Mouse (Mus musculus) ES-E14 (cell line): Measurements from ENCODE around the gene 1110059G10Rik. TPM values are rescaled to one million over a fixed set of nuclear protein-coding genes. Genes with fewer than 3 reads are reported as not detected.
A peak's percentile ranks its signal among the peaks of the same experiment; 100 is the strongest.

Experiments used
- DNase-seq: peaks from one replicate; pipeline ENCODE4 v3.0.0-alpha.2; 2013; ENCODE audit warnings: low read depth, low spot score
- H3K27ac ChIP-seq: 2 replicates; pipeline ENCODE4 v1.5.1; 2012; ENCODE audit warnings: low read depth, mild to moderate bottlenecking, low read length, moderate library complexity, mixed read lengths; ENCODE audit not compliant: poor library complexity, insufficient read depth, severe bottlenecking
- H3K36me3 ChIP-seq: 2 replicates; pipeline ENCODE4 v1.6.1; 2012; ENCODE audit warnings: mild to moderate bottlenecking, low read length, moderate library complexity, mixed read lengths; ENCODE audit not compliant: control insufficient read depth, poor library complexity, insufficient read depth, severe bottlenecking
- H3K4me1 ChIP-seq, 2 experiments: fragments of 150-350 bp in 1 of 2; sonication (generic) in 1 of 2; 2 replicates each; pipeline ENCODE4 v1.6.1; 2012; ENCODE audit warnings: low read length in 2 of 2, mild to moderate bottlenecking in 1 of 2, mixed read lengths in 1 of 2; ENCODE audit not compliant: control insufficient read depth in 2 of 2, insufficient read depth in 2 of 2, poor library complexity in 1 of 2
- H3K4me3 ChIP-seq, 2 experiments: fragments of 150-350 bp in 1 of 2; sonication (generic) in 1 of 2; 2 replicates each; pipeline ENCODE4 v1.5.1; 2012; ENCODE audit warnings: low read length in 2 of 2, low read depth in 1 of 2, mild to moderate bottlenecking in 1 of 2, mixed read lengths in 1 of 2; ENCODE audit not compliant: insufficient read depth in 1 of 2, poor library complexity in 1 of 2, severe bottlenecking in 1 of 2
- H3K9ac ChIP-seq: 2 replicates; pipeline ENCODE4 v1.6.1; 2012; ENCODE audit warnings: low read depth, mild to moderate bottlenecking, low read length, mixed read lengths; ENCODE audit not compliant: poor library complexity, insufficient read depth, severe bottlenecking
- H3K9me3 ChIP-seq: fragments of 150-350 bp; sonication (generic); 2 replicates; pipeline ENCODE4 v1.6.1; 2012; ENCODE audit warnings: low read depth, mild to moderate bottlenecking, low read length; ENCODE audit not compliant: control insufficient read depth, insufficient read depth
- CHD2 ChIP-seq: IDR thresholded peaks from 2 replicates; pipeline ENCODE4 v1.6.1; 2014; ENCODE audit warnings: mild to moderate bottlenecking, low read depth, low read length, inconsistent platforms
- HCFC1 ChIP-seq: IDR thresholded peaks from 2 replicates; pipeline ENCODE4 v1.6.1; 2012; ENCODE audit warnings: low read length, inconsistent platforms, borderline replicate concordance; ENCODE audit not compliant: insufficient read depth
- MAFK ChIP-seq: IDR thresholded peaks from 2 replicates; pipeline ENCODE4 v1.6.1; 2014; ENCODE audit warnings: mild to moderate bottlenecking, low read depth, low read length, inconsistent platforms; ENCODE audit not compliant: insufficient read depth
- ZC3H11A ChIP-seq: IDR thresholded peaks from 2 replicates; pipeline ENCODE4 v1.6.1; 2012; ENCODE audit warnings: low read depth, mild to moderate bottlenecking, inconsistent platforms, low read length, borderline replicate concordance
- ZNF384 ChIP-seq: IDR thresholded peaks from 2 replicates; pipeline ENCODE4 v1.6.1; 2012; ENCODE audit warnings: low read depth, low read length, inconsistent platforms
- in situ Hi-C, 2 experiments: fragments of 600-800 bp; cut with MboI; formaldehyde crosslinking; loops; one replicate each; pipeline ENCODE4 v1.15.1; 2025; ENCODE audit warnings: low sequenced_read_pairs in 2 of 2, inconsistent platforms in 1 of 2; ENCODE audit not compliant: unreplicated experiment in 2 of 2
- total RNA-seq: library from RNA; depleted of rRNA; stranded (reverse); fragments of 300-350 nt; gene quantifications from 2 replicates; pipeline ENCODE4 v1.2.3, GENCODE M21; 2012; rRNA removed

Gene 1110059G10Rik
- 3.2 and 5.6 TPM in 2 replicates for total RNA-seq

DNA sequence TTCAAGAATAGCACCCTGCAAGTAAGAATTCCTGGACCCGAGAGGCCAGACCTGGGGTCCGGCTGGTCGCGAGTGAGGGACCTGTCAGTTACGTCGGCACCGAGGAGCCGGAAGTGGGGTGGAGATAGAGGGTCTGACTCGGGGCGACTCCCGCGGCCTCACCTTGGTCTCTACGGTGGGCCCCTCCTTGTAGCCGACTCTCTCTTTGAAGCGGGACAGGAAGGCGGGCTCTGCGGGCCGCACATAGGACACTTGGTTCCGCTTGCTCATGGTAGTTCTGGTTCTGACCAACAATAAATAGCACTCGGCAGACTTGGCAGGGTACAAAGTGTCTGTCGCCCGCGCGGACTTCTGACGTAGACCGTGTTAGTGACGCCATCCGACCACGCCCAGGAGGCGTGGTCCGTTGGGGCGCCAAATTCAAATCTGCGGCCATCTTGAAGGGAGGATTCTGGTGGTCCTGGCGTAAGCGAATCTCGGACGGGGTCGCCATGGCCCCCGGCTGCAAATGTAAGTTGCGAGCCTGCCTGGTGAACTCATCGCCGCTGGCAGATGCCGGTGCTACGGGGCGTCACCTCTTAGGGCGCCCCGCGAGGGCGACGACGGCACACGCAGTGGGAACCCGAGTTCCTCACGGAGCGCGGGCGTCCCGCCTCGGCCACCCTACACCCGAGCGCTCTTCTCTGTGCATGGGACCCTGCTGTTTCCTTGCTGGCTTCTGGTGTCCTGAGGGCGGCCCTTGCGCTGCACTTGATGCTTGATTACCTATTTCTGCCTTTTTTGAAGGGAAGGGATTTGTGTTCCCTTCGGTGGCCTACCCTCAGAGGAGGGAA is at the start of gene 1110059G10Rik, which contains the start of gene Kif15:
Gene 1110059G10Rik, minus strand, starts transcription at position 358 of the 833 bp plus-strand sequence.
Gene Kif15, plus strand, starts transcription at position 404 of the 833 bp plus-strand sequence.
- peak; percentile 91 for DNase-seq
- peak within 1 kb of the TSS; percentile 95 to 98 for H3K4me3 ChIP-seq
- peak within 1 kb of the TSS; percentile 65 for H3K27ac ChIP-seq
- 0 out of 2 replicates have a peak, but pooled peaks have one; percentile 21 for TF ChIP-seq ZC3H11A
- TF ChIP-seq MAFK, result no peak
- TF ChIP-seq ZNF384, result no peak
- 0 out of 2 replicates have a peak, but pooled peaks have one; percentile 70 for TF ChIP-seq HCFC1
- H3K4me1 ChIP-seq, result peaks cover 4 to 8% of the 10 kb centered on the region in 2 experiments; a peak in 1 of 4 replicates
- no peaks in the 10 kb centered on the region for H3K9me3 ChIP-seq
- peak within 1 kb of the TSS; percentile 98 for H3K9ac ChIP-seq
- in situ Hi-C loops, result no loop called here
- H3K36me3 ChIP-seq, result no peaks in the 10 kb centered on the region

DNA sequence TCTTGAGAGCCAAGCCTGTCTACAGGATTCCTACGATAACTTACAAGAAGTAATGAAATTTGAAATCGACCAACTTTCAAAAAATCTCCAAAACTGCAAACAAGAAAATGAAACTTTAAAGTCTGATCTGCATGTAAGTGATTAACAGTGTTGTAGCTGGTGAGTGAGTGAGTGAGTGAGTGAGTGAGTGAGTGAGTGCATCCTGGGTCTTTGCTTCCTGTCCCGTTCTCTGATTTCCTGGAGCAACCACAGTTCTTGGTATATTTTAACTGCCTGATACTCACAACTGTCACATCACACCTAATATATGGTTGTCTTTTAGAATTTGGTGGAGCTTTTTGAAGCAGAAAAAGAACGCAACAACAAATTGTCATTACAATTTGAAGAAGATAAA is 48.4 kb upstream of the 1110059G10Rik start:
- no peak for TF ChIP-seq CHD2
- TF ChIP-seq ZC3H11A, result no peak
- TF ChIP-seq MAFK, result no peak
- no peak for TF ChIP-seq ZNF384
- no peak for TF ChIP-seq HCFC1
- in situ Hi-C loops, result no loop called here
- no peaks in the 10 kb centered on the region for H3K4me1 ChIP-seq
- peaks cover 32% of the 10 kb centered on the region for H3K36me3 ChIP-seq
- no peak overlapping the region for H3K27ac ChIP-seq
- H3K9ac ChIP-seq, result no peak overlapping the region
- DNase-seq, result no peak
- H3K9me3 ChIP-seq, result no peaks in the 10 kb centered on the region
- H3K4me3 ChIP-seq, result no peak overlapping the region

DNA sequence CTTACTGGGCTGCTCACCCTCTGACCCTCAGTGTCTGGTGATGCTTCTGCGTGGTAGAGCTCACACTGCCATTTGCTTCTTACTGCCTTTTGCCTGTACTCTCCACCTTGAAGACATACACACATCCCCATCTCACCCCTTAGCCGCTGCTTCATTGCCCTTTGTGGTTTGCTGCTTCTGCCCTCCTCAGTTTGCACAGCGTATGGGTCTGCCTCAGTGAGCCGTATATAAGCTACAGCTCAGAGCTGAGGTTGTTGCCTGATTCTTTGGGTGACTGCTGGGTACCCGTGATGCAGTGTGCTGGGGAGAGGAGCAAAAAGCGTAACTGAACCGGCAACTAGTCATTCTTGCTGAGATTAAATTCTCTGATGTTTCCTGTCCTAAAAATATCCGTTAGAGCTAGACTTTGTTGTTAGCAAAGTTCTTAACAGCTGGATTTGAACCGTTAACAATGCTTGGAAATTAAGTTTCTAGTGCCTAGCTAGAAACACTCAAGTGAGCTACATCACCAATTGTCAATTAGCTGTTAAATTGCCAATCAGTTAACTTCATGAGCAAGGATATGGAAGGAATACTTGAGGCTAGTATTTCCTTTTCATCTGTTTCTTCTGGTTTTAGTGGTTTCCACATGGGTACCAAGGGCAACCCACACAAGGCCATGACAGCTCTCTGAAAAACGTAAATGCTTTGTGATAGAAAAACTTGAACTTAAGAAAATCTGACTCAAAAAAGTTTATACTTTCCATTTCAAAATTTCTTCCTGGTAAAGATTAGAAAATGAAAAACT is 47.8 kb upstream of the 1110059G10Rik start:
- H3K9me3 ChIP-seq, result no peaks in the 10 kb centered on the region
- in situ Hi-C loops, result no loop called here
- peaks cover 29% of the 10 kb centered on the region for H3K36me3 ChIP-seq

DNA sequence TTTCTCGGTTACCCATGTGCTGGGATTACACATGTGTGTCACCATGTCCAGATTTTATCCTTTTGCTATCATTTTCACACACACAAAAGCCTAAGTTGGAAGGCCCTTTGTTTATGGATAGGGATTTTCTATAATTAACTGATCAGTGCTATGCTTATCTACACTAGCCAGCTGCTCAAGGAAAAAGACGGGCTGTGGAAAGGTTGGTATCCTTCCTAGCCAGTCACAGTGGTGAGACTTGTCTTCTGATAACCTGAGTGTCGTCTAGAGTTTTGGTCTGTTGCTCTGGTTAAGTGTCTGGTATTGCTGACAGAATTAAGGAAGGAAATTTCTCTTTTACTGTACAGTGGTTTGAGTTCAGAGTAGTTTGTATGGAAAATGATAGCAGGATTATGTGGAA is 21.9 kb downstream of the 1110059G10Rik start:
- no peak overlapping the region for H3K27ac ChIP-seq
- H3K4me1 ChIP-seq, result no peaks in the 10 kb centered on the region
- TF ChIP-seq MAFK (no peak), CHD2 (no peak), ZC3H11A (no peak), HCFC1 (no peak), ZNF384 (no peak)
- H3K4me3 ChIP-seq, result no peak overlapping the region
- in situ Hi-C loops, result no loop called here
- DNase-seq, result no peak
- no peaks in the 10 kb centered on the region for H3K9me3 ChIP-seq
- peaks cover 34% of the 10 kb centered on the region for H3K36me3 ChIP-seq
- H3K9ac ChIP-seq, result no peak overlapping the region

More for the DNA sequence above, 47.8 kb upstream of the 1110059G10Rik start:
- no peak for DNase-seq
- no peaks in the 10 kb centered on the region for H3K4me1 ChIP-seq
- no peak for TF ChIP-seq ZC3H11A
- TF ChIP-seq HCFC1, result no peak
- no peak for TF ChIP-seq ZNF384
- TF ChIP-seq CHD2, result no peak
- no peak for TF ChIP-seq MAFK
- no peak overlapping the region for H3K9ac ChIP-seq
- no peak overlapping the region for H3K27ac ChIP-seq
- H3K4me3 ChIP-seq, result no peak overlapping the region
